Mouse (Mus musculus): ENCODE results near the gene Wdr82.
A peak's percentile ranks its signal among the peaks of the same experiment; 100 is the strongest.
"Not testable (repeated sequence)": the region's sequence is repeated elsewhere in the genome, so short reads cannot be mapped to it uniquely, and the experiment has no call there.

Wdr82 gene

GRCm38 (mm10) chr9:106166709-106167108, 4.0 kb upstream of the Wdr82 start:
- no peak for DNase-seq

- no peak for DNase-seq
These were observed 3.5 kb upstream of the Wdr82 start for GRCm38 (mm10) chr9:106167241-106167640.

GRCm38 (mm10) chr9:106167703-106168102, 3.0 kb upstream of the Wdr82 start:
- no peak for DNase-seq

- DNase-seq = not testable (repeated sequence)
These were observed 1.7 kb upstream of the Wdr82 start for GRCm38 (mm10) chr9:106169006-106169405.

GRCm38 (mm10) chr9:106169917-106170316, 811 bp upstream of the Wdr82 start:
- peak; percentile 49 for DNase-seq

GRCm38 (mm10) chr9:106171346-106172158, 824 bp downstream of the Wdr82 start:
- DNase-seq = peak; percentile 87

- DNase-seq = no peak
These were observed 1.8 kb downstream of the Wdr82 start for GRCm38 (mm10) chr9:106172527-106172926.

GRCm38 (mm10) chr9:106173363-106173762, 2.6 kb downstream of the Wdr82 start:
- DNase-seq = no peak

- DNase-seq = no peak
These were observed 4.9 kb downstream of the Wdr82 start for GRCm38 (mm10) chr9:106175552-106176200.

GRCm38 (mm10) chr9:106176769-106177168, 6.0 kb downstream of the Wdr82 start:
- no peak for DNase-seq

- no peak for DNase-seq
These were observed 7.1 kb downstream of the Wdr82 start for GRCm38 (mm10) chr9:106177799-106178198.

- no peak for DNase-seq
These were observed 8.7 kb downstream of the Wdr82 start for GRCm38 (mm10) chr9:106179454-106179853.

GRCm38 (mm10) chr9:106179964-106180363, 9.2 kb downstream of the Wdr82 start:
- DNase-seq = no peak

- DNase-seq = no peak
These were observed 11.4 kb downstream of the Wdr82 start for GRCm38 (mm10) chr9:106182146-106182545.

GRCm38 (mm10) chr9:106183996-106184395, 13.3 kb downstream of the Wdr82 start:
- DNase-seq = no peak

GRCm38 (mm10) chr9:106191355-106191754, 20.6 kb downstream of the Wdr82 start:
- DNase-seq = no peak

GRCm38 (mm10) chr9:106192024-106192423, 21.3 kb downstream of the Wdr82 start:
- DNase-seq = no peak

- DNase-seq = no peak
These were observed 22.3 kb downstream of the Wdr82 start for GRCm38 (mm10) chr9:106192998-106193397.

GRCm38 (mm10) chr9:106193930-106194807, 23.4 kb downstream of the Wdr82 start:
- peak; percentile 75 for DNase-seq

GRCm38 (mm10) chr9:106195693-106196092, 25.0 kb downstream of the Wdr82 start:
- DNase-seq = peak; percentile 90

GRCm38 (mm10) chr9:106197081-106197713, 26.5 kb downstream of the Wdr82 start:
- no peak for DNase-seq

GRCm38 (mm10) chr9:106197732-106198131, 27.0 kb downstream of the Wdr82 start:
- DNase-seq = no peak

GRCm38 (mm10) chr9:106198962-106199458, 28.3 kb downstream of the Wdr82 start:
- DNase-seq = peak; percentile 59

Measured in cerebellum, adult 11-12 months (tissue).